Mouse (Mus musculus): ENCODE results near the gene Plek.
A peak's percentile ranks its signal among the peaks of the same experiment; 100 is the strongest.

Gene Plek

GRCm38 (mm10) chr11:16950976-16951760 is 101.0 kb downstream of the Plek start, which contains the start of gene Fbxo48:
Fbxo48 (plus strand) TSS chr11:16951375.
- peak; percentile 96 to 99 for DNase-seq (ENCODE audit: inconsistent age in 2 of 2, low spot score in 1 of 2)

- no peak for DNase-seq (ENCODE audit: inconsistent age in 2 of 2, low spot score in 1 of 2)
Measured at GRCm38 (mm10) chr11:16950226-16950975, 101.8 kb downstream of the Plek start.

DNA sequence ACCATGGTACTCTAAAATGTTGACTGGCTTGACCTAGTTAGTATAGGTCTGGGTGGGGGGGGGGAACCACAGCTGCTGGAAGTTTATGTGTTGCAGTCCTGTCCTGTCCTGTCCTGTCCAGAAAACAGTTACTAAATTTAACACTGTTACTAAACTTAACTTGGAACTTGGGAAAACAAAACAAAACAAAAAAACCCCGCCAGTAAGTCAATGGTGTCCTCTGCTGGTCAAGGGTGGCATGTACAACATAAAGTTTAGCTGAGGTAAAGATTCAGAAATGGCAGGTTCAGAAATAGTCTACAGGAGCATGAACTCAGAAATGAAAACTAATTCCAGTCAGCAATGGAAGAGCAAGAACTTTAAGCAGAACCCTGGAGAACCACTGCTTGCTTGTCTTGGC is 103.4 kb downstream of the Plek start:
- peak in 1 of 2 experiments; percentile 78 for DNase-seq (ENCODE audit: inconsistent age in 2 of 2, low spot score in 1 of 2)

DNA sequence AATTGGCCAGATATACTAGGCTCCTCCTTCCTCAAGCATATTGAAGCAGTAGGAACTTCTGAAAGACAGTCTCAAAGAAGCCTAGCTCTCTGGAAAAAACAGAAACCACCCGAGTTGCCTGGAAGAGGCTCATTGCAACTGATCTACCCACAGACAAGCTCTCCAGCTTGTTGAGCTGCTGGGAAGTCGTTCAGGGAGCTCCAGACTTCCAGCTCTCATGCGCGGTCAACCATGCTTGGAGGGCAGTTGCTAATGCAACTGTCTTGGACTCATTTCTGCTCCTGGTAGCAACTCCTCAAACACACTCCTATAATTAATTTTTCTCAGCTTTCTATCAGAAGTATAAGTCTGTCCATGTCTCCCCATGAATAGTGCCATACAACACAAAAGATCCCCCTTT is 109.2 kb downstream of the Plek start:
- no peak for DNase-seq (ENCODE audit: inconsistent age in 2 of 2, low spot score in 1 of 2)

GRCm38 (mm10) chr11:16941973-16942452 is 110.2 kb downstream of the Plek start:
- no peak for DNase-seq (ENCODE audit: inconsistent age in 2 of 2, low spot score in 1 of 2)

DNA sequence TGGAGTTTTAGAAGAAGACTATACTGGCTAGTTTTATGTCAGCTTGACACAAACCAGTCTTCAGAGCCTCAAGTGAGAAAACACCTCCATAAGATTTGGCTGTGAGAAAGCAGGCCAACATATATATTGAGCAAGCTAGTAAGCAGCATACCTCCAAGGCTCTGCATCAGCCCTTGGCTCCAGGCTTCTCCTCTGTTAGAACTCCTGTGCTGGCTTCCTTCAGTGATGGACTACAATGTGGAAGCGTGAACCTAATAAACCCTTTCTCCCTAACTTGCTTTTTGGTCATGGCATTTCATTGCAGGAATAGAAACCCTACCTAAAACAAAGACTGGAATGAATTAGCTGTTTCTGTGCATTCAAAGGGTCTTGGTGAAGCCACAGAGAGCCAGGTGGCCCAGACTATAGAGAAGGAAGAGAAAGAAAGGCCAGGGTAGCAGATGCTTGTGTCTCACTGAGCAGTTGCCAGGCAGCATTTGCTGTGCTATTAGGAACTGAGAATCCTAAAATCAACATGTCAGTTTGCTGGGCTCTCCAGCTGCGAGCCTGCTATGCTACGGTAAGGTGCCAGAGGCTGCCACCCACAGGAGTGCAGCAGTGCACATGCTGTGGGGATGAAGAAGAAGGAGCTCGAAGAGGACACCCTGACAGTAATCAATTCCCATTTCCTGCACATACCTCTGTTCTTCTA is 110.9 kb downstream of the Plek start:
- no peak for DNase-seq (ENCODE audit: inconsistent age in 2 of 2, low spot score in 1 of 2)

- DNase-seq (ENCODE audit: inconsistent age in 2 of 2, low spot score in 1 of 2) = no peak
Measured at GRCm38 (mm10) chr11:16935577-16936236, 116.5 kb downstream of the Plek start.

DNA sequence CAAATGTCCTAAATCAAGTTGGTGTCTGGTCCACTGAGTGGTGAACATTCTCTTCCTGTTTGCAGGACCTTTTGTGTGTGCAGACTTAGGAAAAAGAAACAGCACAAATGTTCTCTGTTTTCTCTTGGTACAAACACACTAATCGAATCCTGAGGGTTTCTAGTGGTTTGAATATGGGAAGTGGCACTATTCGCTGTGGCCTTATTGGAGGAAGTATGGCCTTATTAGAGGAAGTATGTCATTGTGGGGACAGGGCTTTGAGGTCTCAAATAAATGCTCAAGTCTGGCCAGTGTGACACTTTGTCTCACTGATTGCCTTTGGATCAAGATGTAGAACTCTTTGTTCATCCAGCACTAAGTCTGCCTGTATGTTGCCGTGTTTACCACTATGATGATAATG is 120.0 kb downstream of the Plek start:
- DNase-seq (ENCODE audit: inconsistent age in 2 of 2, low spot score in 1 of 2) = no peak
